Mouse (Mus musculus) spleen, adult 2 months (tissue): ENCODE data around the gene Cyp2c67. TPM values are rescaled to one million over a fixed set of nuclear protein-coding genes. Genes with fewer than 3 reads are reported as not detected.
"Not testable (repeated sequence)": the region's sequence is repeated elsewhere in the genome, so short reads cannot be mapped to it uniquely, and the experiment has no call there.

Source experiments
- DNase-seq, 2 experiments: peaks; one replicate each; pipeline versions ENCODE4 v3.0.0 to v3.0.0-alpha.2; 2012 to 2021; ENCODE audit warnings: low spot score in 2 of 2, low read depth in 1 of 2
- H3K27ac ChIP-seq: fragments of 200-500 bp; 2 replicates; pipeline ENCODE4 v1.5.1; 2012; ENCODE audit warnings: low read length, inconsistent platforms; ENCODE audit not compliant: insufficient read depth
- H3K27me3 ChIP-seq: fragments of 200-500 bp; 2 replicates; pipeline ENCODE4 v1.6.1; 2012; ENCODE audit warnings: mild to moderate bottlenecking, moderate library complexity, low read length, inconsistent platforms; ENCODE audit not compliant: control insufficient read depth, insufficient read depth
- H3K36me3 ChIP-seq: fragments of 200-500 bp; 2 replicates; pipeline ENCODE4 v1.6.1; 2012; ENCODE audit warnings: mild to moderate bottlenecking, low read length, inconsistent platforms; ENCODE audit not compliant: control insufficient read depth, insufficient read depth
- H3K4me1 ChIP-seq: fragments of 200-500 bp; 2 replicates; pipeline ENCODE4 v1.6.1; 2011; ENCODE audit warnings: inconsistent platforms; ENCODE audit not compliant: control insufficient read depth, insufficient read depth, insufficient read length
- H3K4me3 ChIP-seq: fragments of 200-500 bp; 2 replicates; pipeline ENCODE4 v1.5.1; 2011; ENCODE audit warnings: mild to moderate bottlenecking, inconsistent platforms; ENCODE audit not compliant: insufficient read depth, insufficient read length; ENCODE audit errors: extremely low read depth
- CTCF ChIP-seq: fragments of 200-500 bp; IDR thresholded peaks from 2 replicates; pipeline ENCODE4 v1.5.1; 2011; ENCODE audit warnings: mild to moderate bottlenecking, inconsistent platforms; ENCODE audit not compliant: insufficient read depth, insufficient read length, insufficient replicate concordance; ENCODE audit errors: extremely low read depth
- POLR2A ChIP-seq: fragments of 200-500 bp; IDR thresholded peaks from 2 replicates; pipeline ENCODE4 v1.6.1; 2011; ENCODE audit warnings: low read depth, low read length, inconsistent platforms
- WGBS: fragments of 180-500 bp; shearing (Covaris S2); methylation state at CpG from one replicate; pipeline ENCODE4 v1.1.7; 2018; 5-methylcytosine and 5-hydroxymethylcytosine counted together
- polyA plus RNA-seq: library from polyadenylated mRNA; depleted of rRNA; stranded (reverse); fragments of >200 nt; gene quantifications from 2 replicates; pipeline ENCODE4 v1.2.3, GENCODE M21; 2012; rRNA removed

The Cyp2c67 gene
- not detected in 2 replicates for polyA plus RNA-seq

DNA sequence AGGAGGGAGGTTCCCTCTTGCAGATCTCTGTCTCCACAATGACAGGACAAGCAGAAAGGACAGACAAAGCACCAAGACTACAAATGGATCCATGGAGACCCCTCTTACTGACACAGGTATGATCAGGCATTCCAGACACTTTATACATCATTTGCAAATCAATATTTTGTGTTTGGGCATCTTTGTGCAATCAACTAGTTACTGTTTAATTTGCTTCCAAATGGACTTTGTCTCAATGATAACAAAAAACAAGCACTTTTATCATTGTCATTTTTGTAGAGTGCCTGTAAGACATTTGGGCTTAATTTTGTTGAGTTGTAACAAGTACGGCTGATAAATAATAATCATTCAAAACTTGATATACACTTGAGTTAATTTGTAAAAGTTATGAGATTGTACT is at the start of gene Cyp2c67:
Cyp2c67 (minus strand) TSS at position 114 of the 400 bp plus-strand sequence.
- 86% methylated on average over 1 of the region's 1 CpGs for WGBS
- Histone ChIP-seq H3K4me3 (no peak within 1 kb of the TSS), H3K36me3 (no peaks in the 10 kb centered on the region), H3K27ac (no peak within 1 kb of the TSS), H3K4me1 (no peaks in the 10 kb centered on the region), H3K27me3 (no peaks in the 10 kb centered on the region)
- TF ChIP-seq POLR2A (no peak), CTCF (no peak)
- DNase-seq, result no peak

DNA sequence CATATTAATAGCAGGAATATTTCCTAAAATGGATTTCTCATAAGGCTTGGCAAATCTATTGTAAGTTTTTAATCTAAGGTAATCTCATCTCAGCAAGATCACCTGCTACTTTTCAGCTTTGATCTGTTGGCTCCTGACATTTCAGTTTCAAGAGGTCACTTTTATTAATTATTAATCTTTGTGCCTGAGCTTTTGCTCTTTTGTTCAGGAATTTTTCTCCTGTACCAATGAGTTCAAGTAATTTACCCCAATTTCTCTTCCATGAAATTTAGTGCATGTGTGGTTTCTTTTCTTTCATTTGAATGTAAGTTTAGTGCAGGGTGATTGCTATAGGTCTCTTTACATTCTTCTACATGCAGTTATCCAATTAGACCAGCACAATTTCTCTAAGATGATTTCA is 16.8 kb upstream of the Cyp2c67 start:
- H3K27me3 ChIP-seq, H3K27ac ChIP-seq, DNase-seq, H3K36me3 ChIP-seq, H3K4me1 ChIP-seq, H3K4me3 ChIP-seq: not testable (repeated sequence)

DNA sequence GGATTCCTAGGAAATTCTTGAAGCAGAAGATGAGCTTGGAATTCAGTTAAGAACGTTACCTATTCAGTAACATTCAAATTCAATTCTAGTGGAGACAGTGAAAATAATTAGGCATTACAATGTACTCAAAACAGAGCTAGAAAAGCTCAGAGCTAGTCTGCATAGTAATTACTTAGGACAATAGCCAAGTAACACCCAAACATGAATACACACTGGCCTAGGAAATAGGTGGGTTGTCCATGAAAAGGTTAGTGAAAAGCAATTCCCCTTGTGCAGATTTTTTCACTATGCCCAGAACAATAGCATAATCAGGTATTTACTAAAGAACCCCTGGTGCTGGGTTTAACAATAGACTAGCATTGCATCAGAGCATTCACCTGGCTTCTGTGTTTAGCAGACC is 3.5 kb upstream of the Cyp2c67 start:
- WGBS, result 38% methylated on average over 1 of the region's 1 CpGs

DNA sequence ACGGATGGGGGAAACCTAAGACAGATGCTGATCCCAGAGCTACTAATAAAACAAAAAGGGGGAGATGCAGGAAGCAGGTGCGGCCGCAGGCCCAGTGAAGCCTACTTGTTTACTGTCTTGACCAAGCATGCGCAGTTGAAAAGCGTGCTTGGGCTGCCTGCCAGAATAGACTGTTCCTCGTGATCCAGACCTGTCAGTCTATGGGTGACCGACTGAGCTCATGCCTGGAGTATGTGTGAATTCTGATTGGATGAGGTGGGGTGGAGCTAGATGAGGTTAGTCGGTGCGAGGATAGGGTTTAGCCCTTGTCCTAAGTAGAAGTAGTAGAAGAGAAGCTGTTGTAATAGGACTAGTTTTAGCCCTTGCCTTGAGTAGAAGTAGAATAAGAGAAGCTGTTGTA is 1.3 kb downstream of the Cyp2c67 start:
- TF ChIP-seq CTCF (no peak), POLR2A (no peak)
- 87% methylated on average over 9 of the region's 9 CpGs for WGBS

More for the DNA sequence above, 3.5 kb upstream of the Cyp2c67 start:
- Histone ChIP-seq H3K36me3 (no peaks in the 10 kb centered on the region), H3K27me3 (no peaks in the 10 kb centered on the region), H3K4me3 (no peak overlapping the region), H3K27ac (no peak overlapping the region), H3K4me1 (no peaks in the 10 kb centered on the region)
- no peak for DNase-seq
- TF ChIP-seq CTCF (no peak), POLR2A (no peak)

DNA sequence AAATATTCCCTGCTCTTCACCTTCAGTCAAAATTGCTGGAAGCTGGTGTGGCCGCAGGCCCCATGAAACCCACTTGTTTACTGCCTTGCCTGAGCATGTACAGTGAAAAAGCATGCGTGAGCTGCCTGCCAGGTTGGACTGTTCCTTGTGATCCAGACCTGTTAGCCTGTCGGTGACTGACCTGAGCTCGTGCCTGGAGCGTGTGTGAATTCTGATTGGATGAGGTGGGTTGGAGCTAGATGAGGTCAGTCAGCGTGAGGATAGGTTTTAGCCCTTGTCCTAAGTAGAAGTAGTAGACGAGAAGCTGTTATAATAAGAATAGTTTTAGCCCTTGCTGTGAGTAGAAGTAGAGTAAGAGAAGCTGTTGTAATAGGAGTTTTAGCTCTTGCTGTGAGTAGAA is 4.3 kb downstream of the Cyp2c67 start:
- H3K4me1 ChIP-seq, H3K27ac ChIP-seq, DNase-seq, H3K27me3 ChIP-seq, H3K36me3 ChIP-seq, H3K4me3 ChIP-seq: not testable (repeated sequence)
- WGBS, result 86% methylated on average over 7 of the region's 7 CpGs

More for the DNA sequence above, 1.3 kb downstream of the Cyp2c67 start:
- Histone ChIP-seq H3K27ac (no peak overlapping the region), H3K27me3 (no peaks in the 10 kb centered on the region), H3K4me3 (no peak overlapping the region), H3K4me1 (no peaks in the 10 kb centered on the region), H3K36me3 (no peaks in the 10 kb centered on the region)
- no peak for DNase-seq

Other genes with a start within 250 kb of the Cyp2c67 start
- gene Cyp2c38, start 186.0 kb downstream of the Cyp2c67 start, polyA plus RNA-seq, result not detected in 2 replicates
- gene Cyp2c39, start 138.2 kb downstream of the Cyp2c67 start, polyA plus RNA-seq, result not detected in 2 replicates
- gene Cyp2c68, start 92.0 kb upstream of the Cyp2c67 start, polyA plus RNA-seq, result not detected in 2 replicates
- not detected in 2 replicates for gene Cyp2c40, start 163.8 kb upstream of the Cyp2c67 start, polyA plus RNA-seq
- gene Cyp2c69, start 237.7 kb upstream of the Cyp2c67 start, polyA plus RNA-seq, result 0.06 TPM in 1 of 2 replicates, not detected in the other